Mouse (Mus musculus) right cerebral cortex, postnatal 14 days (tissue): ENCODE results near the gene Ppp6r2.

Experiments used
- DNase-seq: peaks from one replicate; pipeline ENCODE4 v3.0.0; 2022

The Ppp6r2 gene

DNA sequence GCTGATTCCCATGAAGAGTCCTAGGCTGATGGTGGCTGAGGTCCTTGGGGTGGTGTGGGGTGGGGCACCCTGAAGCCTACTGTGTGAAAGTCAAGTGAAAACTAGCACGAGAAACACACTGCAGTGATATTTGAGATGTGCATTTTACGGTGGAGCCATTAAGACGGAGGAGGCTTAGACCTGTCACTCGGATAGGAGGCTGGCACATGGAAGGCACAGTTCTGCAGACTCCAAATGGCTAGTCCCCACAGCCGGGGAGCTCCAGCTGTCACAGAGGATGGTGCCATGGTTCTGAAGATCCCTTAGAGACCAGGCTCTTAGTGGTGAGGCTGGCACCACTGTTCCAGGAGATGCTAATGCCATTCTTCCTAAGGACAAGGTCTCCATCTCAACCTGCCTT, 28.5 kb upstream of the Ppp6r2 start:
- DNase-seq, result no peak

DNA sequence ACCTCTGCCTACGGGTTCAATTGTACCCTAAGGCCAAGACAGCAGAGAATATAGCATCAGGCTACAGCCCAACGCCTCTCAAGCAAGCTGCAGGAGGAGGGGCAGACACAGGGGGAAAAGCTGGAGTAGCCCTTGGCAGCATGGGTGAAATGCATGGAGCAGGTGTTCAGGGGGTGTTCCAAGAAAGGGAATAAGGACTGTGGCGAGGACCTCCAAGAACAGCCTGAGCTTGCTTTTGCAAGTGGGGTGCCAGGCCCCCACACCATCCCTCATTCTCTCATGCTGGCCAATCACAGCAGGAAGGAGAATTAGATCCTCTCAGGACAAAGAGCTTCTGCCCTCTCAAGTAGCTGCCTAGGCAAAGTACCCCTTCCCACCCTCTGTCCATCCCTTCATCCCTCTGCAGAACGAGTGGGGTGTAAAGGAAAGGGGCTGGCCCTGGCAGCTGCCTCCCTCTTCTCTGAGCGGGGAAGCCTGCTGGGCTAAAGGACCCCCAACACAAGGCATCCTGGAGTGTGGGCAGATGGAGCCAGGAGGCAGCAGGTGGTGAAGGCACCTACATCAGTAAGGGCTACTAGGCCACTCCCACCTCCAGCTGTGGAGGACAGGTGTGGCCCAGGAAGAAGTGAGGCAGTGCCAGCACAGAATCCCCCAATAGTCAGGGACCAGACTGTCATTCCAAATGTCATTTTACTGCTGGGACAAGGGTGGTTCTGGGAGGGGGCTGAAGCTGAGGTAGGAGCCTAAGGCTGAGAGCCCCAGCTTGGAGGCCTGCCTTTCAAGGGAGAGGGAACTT, 27.0 kb upstream of the Ppp6r2 start:
- no peak for DNase-seq

DNA sequence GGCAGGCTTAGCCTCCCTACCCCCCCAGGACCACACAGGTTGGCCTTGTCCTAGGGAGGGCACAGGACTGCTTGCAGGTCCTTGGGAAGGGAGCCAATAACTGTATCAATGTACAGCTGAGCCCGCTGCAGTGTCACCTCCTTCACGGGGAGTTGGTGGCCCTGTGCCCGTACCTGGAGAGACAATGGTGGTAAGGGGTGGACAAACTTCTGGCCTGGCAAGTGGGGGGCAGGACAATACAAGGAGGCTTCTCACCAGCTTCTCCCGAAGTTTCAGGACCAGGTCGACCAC, 26.5 kb upstream of the Ppp6r2 start:
- no peak for DNase-seq

DNA sequence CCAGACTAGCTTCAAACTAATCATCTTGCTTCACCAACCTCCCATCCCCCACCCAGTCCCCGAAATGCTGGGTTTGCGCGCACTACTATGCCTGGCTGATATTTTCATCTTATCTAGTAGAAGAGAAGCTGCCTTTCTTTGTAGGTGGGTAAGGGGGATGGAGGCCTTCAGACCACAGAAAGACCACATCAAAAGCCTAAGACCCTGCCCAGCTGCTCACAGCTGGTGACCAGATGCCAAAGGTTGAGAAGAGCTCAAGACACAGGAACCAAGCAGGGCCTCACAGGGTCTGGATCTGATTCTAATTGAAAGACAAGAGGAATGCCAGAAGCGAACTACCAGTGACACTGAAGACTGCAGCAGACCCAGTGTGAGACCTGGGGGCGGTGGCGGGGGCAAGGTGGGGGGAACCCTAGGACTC, 16.1 kb upstream of the Ppp6r2 start:
- DNase-seq, result no peak

DNA sequence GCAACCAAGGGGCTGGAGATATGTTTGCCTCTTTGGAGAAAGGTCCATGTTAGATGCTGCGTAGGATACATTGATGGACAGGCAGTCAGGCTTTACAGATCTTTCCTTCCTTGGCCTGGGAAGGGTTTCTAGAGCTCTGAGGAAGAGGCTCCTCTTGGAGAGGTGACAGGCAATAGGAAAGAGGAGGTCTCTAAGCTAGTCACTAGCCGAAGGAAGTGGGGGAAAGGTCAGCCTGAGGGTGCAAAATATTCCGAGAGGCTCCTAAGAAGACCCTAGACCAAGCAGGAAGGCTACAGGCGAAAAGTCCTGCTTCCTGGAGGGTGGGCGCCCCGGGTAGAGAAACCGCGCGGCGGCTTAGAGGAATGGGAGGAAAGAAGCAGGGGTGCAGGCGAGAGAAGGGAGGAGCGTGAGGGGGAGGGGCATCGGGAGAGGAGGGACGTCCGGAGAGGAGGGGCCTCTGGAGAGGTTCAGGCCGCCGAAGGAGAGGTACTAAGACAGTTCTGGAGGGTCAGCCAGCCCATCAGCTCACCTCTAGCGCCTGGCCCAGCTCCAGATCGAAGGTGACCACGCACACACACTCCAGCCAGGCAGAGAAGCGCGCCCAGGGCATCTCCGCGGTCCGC, 15.6 kb upstream of the Ppp6r2 start:
- peak; percentile 94 for DNase-seq

DNA sequence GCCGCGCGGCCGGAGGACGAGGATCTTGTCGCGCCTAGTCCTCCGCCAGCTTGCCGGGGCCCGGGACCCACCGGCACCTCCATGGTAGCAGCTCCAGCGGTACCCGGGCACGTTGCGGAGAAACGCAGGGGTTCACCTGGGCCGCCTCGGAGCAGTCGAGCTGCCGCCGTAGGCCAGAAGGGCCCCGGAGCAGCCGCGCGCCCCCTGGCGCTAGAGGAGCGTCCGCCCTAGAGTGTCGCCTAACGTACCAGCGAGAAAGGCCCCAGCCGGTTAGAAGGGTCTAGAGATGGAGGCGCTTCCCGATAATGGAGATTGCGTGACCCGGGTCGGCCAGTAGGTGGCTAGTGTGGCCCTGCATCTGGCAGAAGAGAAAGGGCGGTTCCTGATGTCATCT, 15.0 kb upstream of the Ppp6r2 start, which contains the start of gene Dennd6b:
Gene Dennd6b, minus strand, starts transcription at position 184 of the 394 bp plus-strand sequence.
- peak; percentile 97 for DNase-seq

DNA sequence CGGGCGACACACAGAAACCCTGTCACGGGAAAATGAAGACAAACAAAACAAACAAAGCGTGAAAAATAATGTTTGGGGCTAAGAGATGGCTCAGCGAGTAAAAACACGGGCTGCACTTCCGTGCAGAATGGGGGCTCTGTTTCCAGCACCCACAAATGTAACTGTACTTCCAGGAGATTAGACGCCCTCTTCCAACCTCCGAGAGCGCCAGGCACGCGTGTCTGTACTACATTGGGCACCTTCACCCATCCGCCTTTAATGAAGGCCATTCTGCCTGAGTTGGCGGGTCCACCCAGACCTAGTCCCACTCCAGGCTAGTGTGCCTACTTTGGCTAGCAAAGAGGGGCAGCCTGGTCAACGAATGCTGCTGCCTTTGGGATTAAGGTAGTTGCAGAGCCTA, 14.3 kb upstream of the Ppp6r2 start:
- DNase-seq, result no peak

DNA sequence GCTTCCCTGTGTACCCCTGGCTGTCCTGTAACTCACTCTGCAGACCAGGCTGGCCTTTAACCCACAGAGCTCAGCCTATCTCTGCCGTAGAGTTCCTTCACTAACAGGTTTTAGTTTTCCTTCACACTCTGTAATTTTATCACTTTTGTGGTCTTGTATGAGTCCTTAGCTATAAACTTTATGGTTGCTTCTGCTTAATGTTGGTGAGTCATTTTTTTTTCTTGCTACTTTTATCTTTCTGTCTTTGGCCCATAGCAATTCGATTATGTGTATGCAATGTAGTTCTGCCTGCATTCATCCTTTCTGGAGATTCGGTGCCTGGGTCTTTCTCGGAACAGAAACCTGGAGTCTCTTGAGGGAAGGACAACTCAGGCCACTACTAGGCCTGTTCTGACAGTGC, 3.9 kb upstream of the Ppp6r2 start:
- DNase-seq, result no peak

DNA sequence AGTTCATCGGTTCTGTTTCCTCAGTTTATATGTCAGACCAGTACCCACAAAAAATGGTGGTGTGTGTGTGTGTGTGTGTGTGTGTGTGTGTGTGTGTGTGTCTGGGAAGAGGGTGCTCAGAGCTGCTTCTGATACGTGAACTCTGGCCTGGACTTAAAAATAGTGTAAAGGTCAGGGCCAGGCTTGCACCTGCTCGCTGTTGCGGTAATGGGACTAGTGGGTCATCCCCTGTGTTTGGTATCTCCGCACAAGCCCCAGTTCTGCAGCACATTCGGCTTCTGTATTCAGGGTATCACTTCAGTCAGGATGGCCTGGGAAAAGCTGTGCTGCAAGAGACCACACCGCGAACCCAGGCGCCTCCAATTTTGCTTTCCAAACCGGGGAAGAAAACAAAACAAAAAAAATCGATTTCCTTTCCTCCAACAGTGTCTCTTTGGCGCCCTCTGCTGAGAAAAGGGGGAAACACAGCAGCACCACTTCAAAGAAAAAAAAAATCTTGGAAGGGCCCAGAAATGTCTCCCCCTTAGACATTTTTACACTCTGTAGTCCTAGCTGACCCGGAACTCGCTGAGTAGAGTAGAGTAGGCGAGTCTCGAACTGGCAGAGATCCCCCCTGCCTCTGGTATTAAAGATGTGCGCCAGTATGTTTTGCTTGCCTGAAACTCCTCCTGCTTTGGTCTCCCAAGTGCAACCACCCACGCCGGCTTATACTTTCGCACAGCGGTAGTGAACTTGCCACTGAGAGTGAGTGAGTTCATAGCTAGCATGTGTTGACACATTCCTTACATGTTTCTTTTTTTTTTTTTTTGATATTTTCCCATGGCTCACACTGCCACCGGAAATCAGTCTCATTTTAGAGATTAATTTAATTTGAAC, 1.2 kb upstream of the Ppp6r2 start:
- DNase-seq, result peak; percentile 89

DNA sequence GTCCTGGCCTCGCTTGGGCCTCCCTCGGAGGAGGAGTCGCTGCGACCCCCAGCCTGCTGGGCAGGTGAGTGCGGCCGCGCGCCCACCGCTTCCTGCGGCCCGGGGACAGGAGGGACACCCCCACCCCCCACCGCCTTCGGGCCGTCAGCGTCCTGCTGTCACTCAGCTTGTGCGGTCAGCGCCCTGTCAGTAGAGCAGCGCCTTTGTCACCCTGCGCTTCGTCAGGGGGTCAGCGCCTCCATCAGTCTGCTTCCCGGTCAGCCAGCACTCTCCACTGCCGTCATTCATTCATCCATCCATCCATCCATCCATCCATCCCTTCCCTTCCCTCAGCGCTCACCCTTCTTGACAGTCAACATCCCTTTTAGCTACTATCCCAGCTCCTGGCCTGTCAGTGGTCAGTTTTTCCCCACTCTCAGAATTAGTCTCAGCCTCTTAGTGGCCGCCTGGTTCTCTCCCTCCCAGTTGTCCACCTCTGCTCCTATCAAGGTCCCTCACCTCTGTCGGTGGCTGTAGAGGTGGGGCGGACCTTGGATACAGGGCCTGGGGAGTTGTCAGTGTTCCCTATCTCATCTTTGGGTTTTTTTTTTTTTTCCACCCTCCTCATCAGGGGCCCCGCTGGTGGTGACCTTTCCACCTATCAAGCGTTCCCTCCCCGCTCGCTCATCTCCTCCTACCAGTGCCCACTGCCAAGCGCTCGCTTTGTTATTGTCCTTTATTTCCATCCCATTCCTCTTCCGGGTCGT, 536 bp downstream of the Ppp6r2 start:
- no peak for DNase-seq

DNA sequence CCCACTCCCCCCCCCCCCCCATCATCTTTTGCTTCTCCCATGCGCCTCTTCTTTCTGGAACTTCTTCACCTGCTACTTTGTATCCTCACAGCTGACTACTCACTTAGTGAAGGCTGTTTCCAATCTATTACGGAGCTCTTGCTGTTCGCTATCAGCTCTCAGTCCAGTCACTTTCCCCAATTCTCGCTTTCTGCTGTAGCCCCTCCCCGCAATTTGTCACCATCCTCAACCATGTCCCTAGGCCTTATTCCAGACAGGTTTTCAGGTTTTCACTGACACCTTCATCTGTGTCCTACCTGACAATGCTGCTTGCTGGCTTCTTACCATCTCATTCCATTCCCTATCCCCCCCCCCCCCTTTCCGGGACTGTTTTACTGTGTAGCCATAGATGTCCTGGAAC, 1.1 kb downstream of the Ppp6r2 start:
- DNase-seq, result no peak

DNA sequence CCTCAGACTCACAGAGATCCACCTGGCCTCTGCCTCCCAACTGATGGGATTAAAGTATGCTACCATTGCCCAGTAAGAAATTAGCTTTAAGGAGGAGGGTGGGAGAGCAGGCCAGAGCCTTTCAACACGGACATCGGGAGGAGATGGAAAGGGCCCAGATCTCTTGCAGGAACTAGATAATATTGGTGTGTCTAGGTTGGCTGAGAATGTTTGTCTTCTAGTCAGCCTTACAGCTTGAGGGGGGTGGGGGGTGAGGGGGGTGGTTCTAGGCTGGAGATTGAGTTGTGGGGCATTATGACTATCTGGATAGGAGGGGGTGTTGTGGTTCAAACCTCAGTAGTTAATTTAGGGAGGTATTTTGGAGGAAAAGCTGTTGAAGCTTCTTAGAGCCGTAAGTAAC, 2.2 kb downstream of the Ppp6r2 start:
- no peak for DNase-seq

DNA sequence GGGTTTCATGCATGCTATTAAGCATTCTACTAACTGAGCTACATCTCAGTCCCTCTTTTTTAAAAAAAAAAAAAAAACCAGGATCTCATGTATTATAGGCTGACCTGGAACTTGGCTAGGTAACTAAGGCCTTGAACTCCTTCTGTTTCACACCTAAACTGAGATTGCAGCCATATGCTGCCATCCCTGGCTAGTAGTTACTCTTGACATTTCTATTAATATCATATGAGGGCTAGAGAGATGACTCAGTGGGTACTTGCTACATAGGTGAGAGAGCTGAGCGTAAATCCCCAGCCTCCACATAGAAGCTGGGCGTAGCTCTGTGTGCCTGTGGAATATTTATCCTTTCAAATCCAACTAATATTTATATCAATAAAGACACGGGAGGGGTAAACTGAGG, 3.6 kb downstream of the Ppp6r2 start:
- DNase-seq, result no peak

DNA sequence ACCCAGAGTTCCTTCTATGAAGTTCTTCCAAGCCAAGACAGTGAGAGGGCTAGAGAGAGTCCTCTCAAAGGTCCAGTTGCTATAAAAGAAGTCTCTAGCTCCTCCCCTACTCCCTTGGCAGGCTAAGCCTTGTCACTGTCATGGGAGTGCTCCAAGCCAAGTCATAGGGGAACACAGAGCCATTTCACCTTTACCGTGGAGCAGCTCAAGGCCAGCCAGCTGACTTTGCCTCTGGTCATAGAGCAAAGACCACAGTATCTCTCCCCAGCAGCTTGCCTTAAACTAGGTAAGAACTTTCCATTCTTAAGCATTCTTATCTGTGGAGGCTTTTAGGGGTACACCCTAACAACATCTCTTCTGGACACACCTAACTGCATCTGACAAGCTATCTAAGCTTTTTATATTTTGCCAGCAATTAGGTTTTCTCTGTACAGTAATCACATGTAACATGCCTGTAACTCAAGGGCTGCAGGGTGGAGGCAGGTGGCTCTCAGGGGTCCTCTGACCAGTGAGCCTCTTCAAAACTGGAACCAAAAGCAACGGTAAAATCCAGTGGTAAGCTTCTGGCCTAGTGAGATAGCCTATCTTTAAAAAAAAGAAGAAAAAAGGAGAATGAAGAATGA, 4.4 kb downstream of the Ppp6r2 start:
- no peak for DNase-seq

DNA sequence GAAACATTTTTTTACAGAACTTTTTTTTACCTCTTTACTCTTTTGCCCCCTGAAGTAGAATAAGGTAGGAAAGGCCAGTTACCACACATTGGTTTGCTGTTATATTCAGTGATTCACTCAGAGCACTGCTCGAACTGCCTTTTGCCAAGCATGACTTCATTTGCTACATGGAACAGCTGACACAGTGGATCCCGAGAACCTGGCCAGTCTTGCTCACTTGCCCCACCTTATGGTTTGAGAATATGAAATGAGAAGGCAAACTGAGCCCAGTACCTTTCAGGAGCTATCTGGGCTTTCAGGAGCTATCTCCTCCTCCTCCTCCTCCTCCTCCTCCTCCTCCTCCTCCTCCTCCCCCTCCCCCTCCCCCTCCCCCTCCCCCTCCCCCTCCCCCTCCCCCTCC, 22.2 kb downstream of the Ppp6r2 start:
- no peak for DNase-seq

DNA sequence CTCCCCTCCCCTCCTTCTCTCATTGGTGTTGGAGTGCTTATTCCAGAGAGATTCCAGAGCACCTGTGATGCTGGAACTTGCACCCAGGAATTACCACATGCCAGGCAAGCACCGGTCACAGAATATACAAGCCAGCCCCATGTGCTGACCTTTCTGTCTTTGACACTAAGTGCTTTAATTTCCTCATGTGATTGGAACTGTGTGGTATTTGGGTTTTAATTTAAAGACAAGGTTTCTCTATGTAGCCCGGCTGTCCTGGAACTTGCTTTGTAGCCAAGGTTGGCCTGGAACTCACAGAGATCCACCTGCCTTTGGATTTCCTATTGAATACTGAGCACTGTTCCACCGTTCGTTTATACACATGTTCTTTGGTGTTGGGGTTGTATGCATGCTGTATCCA, 22.7 kb downstream of the Ppp6r2 start:
- DNase-seq, result no peak

DNA sequence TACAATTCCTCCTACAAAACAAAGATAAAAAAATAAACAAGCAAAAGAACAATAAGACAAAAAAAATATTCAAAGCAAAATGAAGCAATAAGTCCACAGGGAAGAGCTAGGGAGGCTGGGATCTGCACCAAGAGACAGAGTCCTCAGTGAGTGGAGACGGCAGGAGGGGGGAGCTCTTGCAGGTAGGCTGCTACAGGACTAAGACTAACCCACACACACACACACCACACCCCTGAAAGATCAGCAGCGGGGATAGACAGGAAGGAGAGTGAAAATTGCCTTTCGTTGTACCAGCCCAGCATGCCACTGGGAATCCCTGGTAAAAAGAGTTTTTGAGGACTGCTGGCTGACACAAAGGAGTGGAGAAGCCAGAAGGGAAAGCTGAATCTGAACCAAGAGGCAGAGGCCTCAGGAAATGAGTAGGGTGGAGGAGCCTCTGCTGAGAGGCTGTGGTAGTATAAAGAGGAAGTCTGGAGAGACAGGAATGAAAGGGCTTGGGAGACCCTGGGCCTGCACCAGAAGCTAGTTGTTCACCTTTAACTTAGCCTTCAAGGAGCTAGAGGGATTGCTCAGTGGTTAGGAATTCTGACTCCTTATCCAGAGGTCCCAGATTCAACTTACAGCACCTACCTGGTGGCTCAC, 28.5 kb downstream of the Ppp6r2 start:
- DNase-seq, result no peak

DNA sequence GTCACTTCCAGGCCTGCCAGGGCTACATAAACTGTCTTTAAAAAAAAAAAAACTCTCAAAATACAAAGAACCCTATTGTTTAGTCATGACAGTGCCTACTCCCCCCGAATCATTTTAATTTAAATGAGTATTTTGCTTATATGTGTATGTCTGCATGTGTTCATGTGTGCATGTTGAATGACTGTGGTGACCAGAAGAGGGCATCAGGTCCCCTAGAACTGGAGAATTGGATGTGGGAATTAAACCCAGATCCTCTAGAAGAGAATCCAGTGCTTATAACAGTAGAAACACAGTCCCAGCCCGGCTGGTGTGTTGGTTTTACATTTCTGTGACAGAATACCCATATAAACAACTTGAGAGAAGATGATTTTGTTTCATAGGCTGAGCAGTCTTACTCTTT, 29.7 kb downstream of the Ppp6r2 start:
- DNase-seq, result no peak

DNA sequence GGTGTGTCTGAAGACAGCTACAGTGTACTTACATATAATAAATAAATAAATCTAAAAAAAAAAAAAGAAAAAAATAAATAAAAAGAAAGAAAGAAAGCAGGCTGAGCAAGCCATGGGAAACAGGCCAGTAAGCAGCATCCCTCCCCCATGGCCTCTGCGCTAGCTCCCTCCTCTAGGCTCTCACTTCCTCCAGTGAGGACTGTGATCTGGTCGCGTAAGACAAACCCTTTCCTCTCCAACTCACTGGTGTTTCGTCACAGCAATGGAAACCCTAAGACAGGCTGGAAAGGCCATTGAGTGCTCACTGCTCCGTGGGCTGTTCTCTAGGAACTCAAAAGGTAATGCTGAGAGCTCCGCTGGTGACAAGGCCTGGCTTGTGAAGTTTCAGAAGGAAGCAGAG, 37.7 kb downstream of the Ppp6r2 start:
- no peak for DNase-seq

DNA sequence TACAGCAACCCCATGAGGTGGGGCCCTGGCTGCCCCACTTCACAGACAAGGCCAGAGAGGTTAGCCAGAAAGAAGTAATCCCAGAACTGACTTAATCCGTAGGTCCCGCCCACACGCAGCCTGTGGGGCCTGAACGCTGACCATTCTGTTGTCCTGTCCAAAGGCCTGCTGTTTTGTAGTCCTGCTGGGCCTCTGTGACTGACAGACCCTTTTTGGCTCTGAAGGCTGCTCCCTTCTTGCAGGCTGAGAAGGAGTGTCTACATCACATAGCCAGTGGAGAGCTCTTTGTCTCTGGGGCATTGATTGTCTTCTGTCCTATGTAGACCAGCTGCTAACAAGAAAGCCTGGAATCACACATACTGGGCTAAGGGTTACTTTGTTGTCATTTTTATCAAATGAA, 44.0 kb downstream of the Ppp6r2 start:
- no peak for DNase-seq

DNA sequence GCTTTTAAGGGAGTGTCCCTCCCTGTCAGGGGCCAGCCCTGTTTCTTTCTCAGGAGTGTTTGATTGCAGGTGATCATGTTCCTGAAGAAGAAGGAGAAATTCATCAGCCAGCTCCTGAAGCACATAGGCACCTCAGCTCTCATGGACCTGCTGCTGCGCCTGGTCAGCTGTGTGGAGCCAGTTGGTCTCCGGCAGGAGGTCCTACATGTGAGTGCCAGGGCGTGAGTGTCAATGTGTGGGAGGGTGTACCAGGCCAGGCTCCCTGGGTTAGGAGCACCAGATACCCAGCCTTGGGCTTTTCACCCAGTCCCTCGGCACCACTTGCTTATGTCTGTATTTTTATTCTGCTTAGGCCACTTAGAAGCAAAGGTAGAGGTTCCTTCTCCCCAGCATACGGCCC, 47.6 kb downstream of the Ppp6r2 start:
- DNase-seq, result no peak

DNA sequence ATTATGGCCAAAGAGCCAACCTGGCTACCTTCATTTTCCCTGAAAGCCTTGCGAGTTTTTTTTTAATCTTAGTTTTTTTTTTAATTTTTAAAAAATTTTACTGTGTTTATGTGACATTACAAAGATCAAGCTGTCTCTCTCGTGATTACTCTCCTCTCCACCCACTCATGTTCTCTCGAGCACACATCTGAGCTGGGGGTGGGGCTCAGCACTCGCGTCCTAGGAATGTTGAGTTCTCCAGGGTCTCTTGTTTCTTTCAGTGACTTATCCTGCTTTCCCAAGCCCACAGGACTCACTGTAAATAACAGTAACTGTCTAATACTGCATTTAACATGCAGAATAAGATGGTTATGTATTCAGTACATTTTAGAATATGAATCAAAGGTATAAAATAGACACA, 53.1 kb downstream of the Ppp6r2 start:
- no peak for DNase-seq
